In genomic region chr10:56956728-56957127, GRCm38 (mm10) we compare ENCODE assay signal across 15 mouse cellular contexts.
"Had no signal": no experiment of that assay in that cellular context is flagged by ENCODE, and none has a peak within 500 bp of the region (broad histone marks: within the 10 kb centered on the region; RNA-seq: fewer than 3 reads in every experiment).

No protein-coding gene starts in this region.

- H3K9me3 ChIP-seq: limb, embryonic 15.5 days; liver, embryonic 13.5 days; midbrain, embryonic 13.5 days; neural tube, embryonic 12.5 days had no signal

- H3K27me3 ChIP-seq: limb, embryonic 15.5 days; liver, embryonic 13.5 days; midbrain, embryonic 13.5 days; neural tube, embryonic 12.5 days had no signal

- DNase-seq: kidney, adult 11 months; kidney, adult 9 months; kidney, postnatal 36 days; layer of hippocampus, adult 9-11 months; layer of hippocampus, postnatal 36 days; liver, embryonic 13.5 days; liver, postnatal 0 days; right cerebral cortex, postnatal 4 days; spleen, adult 18-20 months; thymus, adult 18-20 months; thymus, postnatal 25 days had no signal

- H3K4me1 ChIP-seq: limb, embryonic 15.5 days; liver, embryonic 13.5 days; midbrain, embryonic 13.5 days; neural tube, embryonic 12.5 days had no signal

- H3K9ac ChIP-seq: limb, embryonic 15.5 days; liver, embryonic 13.5 days; liver, postnatal 0 days; midbrain, embryonic 13.5 days; neural tube, embryonic 12.5 days had no signal

- H3K27ac ChIP-seq: kidney, postnatal 0 days; limb, embryonic 15.5 days; liver, embryonic 13.5 days; midbrain, embryonic 13.5 days; neural tube, embryonic 12.5 days had no signal

- ATAC-seq: liver, postnatal 0 days; midbrain, embryonic 13.5 days had no signal

- H3K4me3 ChIP-seq: limb, embryonic 15.5 days; liver, embryonic 13.5 days; midbrain, embryonic 13.5 days; neural tube, embryonic 12.5 days had no signal

- H3K4me2 ChIP-seq: limb, embryonic 15.5 days; liver, embryonic 13.5 days; midbrain, embryonic 13.5 days; neural tube, embryonic 12.5 days had no signal

- H3K36me3 ChIP-seq: limb, embryonic 15.5 days; liver, embryonic 13.5 days; midbrain, embryonic 13.5 days; neural tube, embryonic 12.5 days had no signal
